Mouse (Mus musculus): ENCODE data around the gene Cdv3. TPM values are rescaled to one million over a fixed set of nuclear protein-coding genes. Genes with fewer than 3 reads are reported as not detected.
"Not testable (repeated sequence)": the region's sequence is repeated elsewhere in the genome, so short reads cannot be mapped to it uniquely, and the experiment has no call there.

Gene Cdv3
- polyA plus RNA-seq, 1 experiment from 2014 or later = 108 TPM

DNA sequence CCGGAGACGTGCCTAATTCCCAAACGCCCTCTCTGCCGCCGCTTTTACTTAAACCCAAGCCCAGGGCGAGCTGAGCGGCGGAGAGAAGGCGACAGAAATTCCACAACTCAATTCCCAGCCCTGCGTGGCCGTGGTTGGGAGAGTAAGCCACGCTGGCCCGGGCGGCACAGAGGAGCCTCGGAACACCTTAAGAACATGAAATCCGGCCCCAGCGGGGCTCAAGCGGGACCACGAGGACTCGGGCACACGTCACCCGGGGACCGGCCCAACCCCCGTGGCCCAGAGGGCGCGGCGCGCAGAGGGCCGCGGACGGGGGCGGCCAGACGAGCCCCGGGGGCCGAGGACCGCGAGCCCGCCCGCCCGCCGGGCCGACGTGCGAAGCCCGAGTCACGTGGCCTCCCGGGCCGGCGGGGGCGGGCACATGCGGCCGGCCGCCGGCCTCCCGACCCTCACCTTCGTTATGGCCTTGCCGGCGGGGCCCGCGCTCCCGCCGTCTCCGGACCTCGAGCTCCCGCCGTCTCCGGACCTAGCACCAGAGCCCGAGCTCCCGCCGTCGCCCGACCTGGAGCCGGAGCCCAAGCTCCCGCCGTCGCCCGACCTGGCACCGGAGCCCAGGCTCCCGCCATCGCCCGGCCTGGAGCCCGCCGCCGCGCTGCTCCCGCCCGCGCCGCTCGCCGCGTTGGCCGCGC is 895 bp downstream of the Cdv3 start:
- 1% methylated on average over 90 of the region's 94 CpGs for WGBS
- peaks cover 16% of the 10 kb centered on the region for H3K4me1 ChIP-seq

GRCm38 (mm10) chr9:103363730-103364417 is 1.8 kb downstream of the Cdv3 start:
- no peak for ATAC-seq (ENCODE audit: borderline replicate concordance, extremely low read depth, low FRiP score, low TSS enrichment)
- Histone ChIP-seq H3K4me3 (peak overlapping the region; percentile 96), H3K9ac (peak overlapping the region; percentile 98), H3K4me2 (peak overlapping the region; percentile 70), H3K27ac (no peak overlapping the region; the same call in 1 of the 2 replicates), H3K27me3 (no peaks in the 10 kb centered on the region), H3K4me1 (peaks cover 16% of the 10 kb centered on the region), H3K9me3 (no peaks in the 10 kb centered on the region), H3K36me3 (peaks cover 25% of the 10 kb centered on the region)
- WGBS = 1% methylated on average over 21 of the region's 21 CpGs

More for the DNA sequence above, 895 bp downstream of the Cdv3 start:
- Histone ChIP-seq H3K27me3 (no peaks in the 10 kb centered on the region), H3K36me3 (peaks cover 16% of the 10 kb centered on the region; the same call in 1 of the 2 replicates), H3K9ac (peak overlapping the region; percentile 98), H3K27ac (peak overlapping the region; percentile 98), H3K9me3 (no peaks in the 10 kb centered on the region), H3K4me2 (peak overlapping the region; percentile 70), H3K4me3 (peak overlapping the region; percentile 96)
- peak; percentile 25; the same call in 1 of the 2 replicates for ATAC-seq (ENCODE audit: borderline replicate concordance, extremely low read depth, low FRiP score, low TSS enrichment)

DNA sequence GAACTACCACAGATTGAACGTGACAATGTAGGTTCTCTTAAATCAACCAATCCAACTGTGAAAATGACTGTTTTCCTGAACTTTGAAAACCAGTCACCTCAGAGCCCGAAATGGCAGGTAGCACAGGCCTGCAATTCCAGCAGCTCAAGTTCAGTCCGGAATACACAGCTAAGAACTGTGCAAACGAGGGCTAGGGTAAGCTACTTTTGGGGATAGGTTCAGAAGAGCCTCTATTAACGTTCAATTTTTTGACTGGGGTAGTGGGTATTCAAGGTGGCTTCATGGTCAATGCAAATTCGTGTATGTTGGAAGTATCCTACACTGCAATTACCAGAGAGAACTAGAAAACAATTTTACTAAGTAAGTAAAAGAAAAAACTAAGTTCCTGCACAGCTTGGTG is 2.6 kb downstream of the Cdv3 start:
- peak overlapping the region; percentile 96 for H3K4me3 ChIP-seq
- H3K27me3 ChIP-seq = no peaks in the 10 kb centered on the region
- H3K27ac ChIP-seq = no peak overlapping the region
- no peak overlapping the region for H3K9ac ChIP-seq
- H3K4me2 ChIP-seq = peak overlapping the region; percentile 70
- ATAC-seq (ENCODE audit: borderline replicate concordance, extremely low read depth, low FRiP score, low TSS enrichment) = no peak
- 48% methylated on average over 6 of the region's 6 CpGs for WGBS
- H3K9me3 ChIP-seq = no peaks in the 10 kb centered on the region
- peaks cover 16% of the 10 kb centered on the region for H3K4me1 ChIP-seq
- H3K36me3 ChIP-seq = peaks cover 33% of the 10 kb centered on the region

DNA sequence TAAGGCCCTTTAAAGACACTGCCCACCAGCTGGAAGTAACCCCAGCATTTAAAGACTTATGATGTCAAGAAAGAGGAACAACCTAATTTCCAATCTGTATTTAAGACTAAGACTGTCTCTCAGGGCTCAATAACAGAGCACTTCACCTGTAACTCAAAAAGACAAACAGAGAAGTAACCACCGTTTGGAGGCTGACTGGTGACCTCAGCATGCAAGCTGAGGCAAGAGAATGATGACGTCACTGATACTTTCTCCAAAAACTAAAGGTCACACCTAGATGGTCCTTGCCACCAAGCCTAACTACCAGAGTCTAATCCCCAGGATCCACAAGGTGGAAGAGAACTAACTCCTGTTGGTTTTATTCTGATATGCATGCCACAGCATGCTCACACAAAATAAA is 5.0 kb downstream of the Cdv3 start:
- H3K4me2 ChIP-seq = no peak overlapping the region
- H3K9ac ChIP-seq = no peak overlapping the region
- H3K36me3 ChIP-seq = peaks cover 52% of the 10 kb centered on the region
- no peaks in the 10 kb centered on the region for H3K9me3 ChIP-seq
- 52% methylated on average over 2 of the region's 2 CpGs for WGBS
- peaks cover 7% of the 10 kb centered on the region for H3K4me1 ChIP-seq
- H3K27ac ChIP-seq = no peak overlapping the region
- no peaks in the 10 kb centered on the region for H3K27me3 ChIP-seq
- ATAC-seq (ENCODE audit: borderline replicate concordance, extremely low read depth, low FRiP score, low TSS enrichment) = no peak
- H3K4me3 ChIP-seq = no peak overlapping the region

- H3K4me1 ChIP-seq = peaks cover 6% of the 10 kb centered on the region
- 89% methylated on average over 4 of the region's 4 CpGs for WGBS
- peaks cover 52% of the 10 kb centered on the region for H3K36me3 ChIP-seq
- no peak for ATAC-seq (ENCODE audit: borderline replicate concordance, extremely low read depth, low FRiP score, low TSS enrichment)
- H3K27me3 ChIP-seq = no peaks in the 10 kb centered on the region
- H3K9me3 ChIP-seq = no peaks in the 10 kb centered on the region
- H3K4me2 ChIP-seq = no peak overlapping the region
- no peak overlapping the region for H3K4me3 ChIP-seq
- no peak overlapping the region for H3K9ac ChIP-seq
- H3K27ac ChIP-seq = no peak overlapping the region
These were observed 7.1 kb downstream of the Cdv3 start for GRCm38 (mm10) chr9:103358545-103358944.

DNA sequence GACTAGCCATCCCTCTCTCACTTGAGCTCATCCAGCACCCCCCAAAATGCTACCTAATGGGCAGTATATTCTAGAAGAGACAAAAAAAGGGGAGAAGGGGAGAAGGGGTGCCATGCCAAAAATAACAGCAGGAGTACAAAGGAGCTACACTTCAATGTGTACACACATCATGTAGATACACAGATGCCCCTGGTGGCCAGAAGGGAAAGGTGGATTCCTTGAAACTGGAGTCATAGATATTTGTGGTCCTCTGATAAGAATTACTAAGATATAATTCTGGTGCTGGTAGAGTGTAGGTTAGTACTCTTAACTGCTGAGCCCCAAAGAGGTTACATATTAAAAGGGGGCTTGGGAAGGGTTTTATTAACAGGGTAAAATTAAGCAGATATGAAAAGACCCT is 7.7 kb downstream of the Cdv3 start:
- ATAC-seq (ENCODE audit: borderline replicate concordance, extremely low read depth, low FRiP score, low TSS enrichment) = no peak
- Histone ChIP-seq H3K4me3 (no peak overlapping the region), H3K4me2 (no peak overlapping the region), H3K9ac (no peak overlapping the region), H3K27ac (no peak overlapping the region), H3K4me1 (no peaks in the 10 kb centered on the region; the same call in 1 of the 2 replicates), H3K27me3 (no peaks in the 10 kb centered on the region), H3K36me3 (peaks cover 50% of the 10 kb centered on the region), H3K9me3 (no peaks in the 10 kb centered on the region)

- not testable (repeated sequence) for H3K27me3 ChIP-seq; H3K4me3 ChIP-seq; H3K9ac ChIP-seq; H3K4me1 ChIP-seq; ATAC-seq (ENCODE audit: borderline replicate concordance, extremely low read depth, low FRiP score, low TSS enrichment); H3K4me2 ChIP-seq; H3K9me3 ChIP-seq; H3K27ac ChIP-seq
- peaks cover 64% of the 10 kb centered on the region for H3K36me3 ChIP-seq
- WGBS = 77% methylated on average over 7 of the region's 7 CpGs
These were observed 12.0 kb downstream of the Cdv3 start for GRCm38 (mm10) chr9:103353500-103354260.

DNA sequence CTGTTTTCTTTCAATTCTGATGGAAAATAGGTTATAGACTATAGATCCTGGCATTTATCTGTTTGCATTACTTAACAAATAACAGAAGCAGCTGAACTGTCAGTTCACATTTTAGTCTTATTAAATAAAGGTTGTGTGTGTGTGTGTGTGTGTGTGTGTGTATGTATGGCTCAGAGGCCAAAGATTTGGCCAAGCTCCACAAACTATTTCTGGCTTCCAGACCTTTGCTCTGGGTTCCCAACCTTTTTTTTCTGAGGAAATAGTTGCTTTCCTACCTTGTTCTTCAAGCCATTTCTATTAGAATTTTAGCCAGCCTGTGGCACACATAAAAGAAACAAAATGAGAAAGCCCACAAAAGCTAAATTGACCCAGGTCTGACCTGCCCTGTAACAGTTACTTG is 16.8 kb downstream of the Cdv3 start:
- Histone ChIP-seq H3K4me1 (no peaks in the 10 kb centered on the region), H3K4me2 (no peak overlapping the region), H3K4me3 (no peak overlapping the region), H3K9ac (no peak overlapping the region), H3K9me3 (no peaks in the 10 kb centered on the region), H3K27ac (no peak overlapping the region), H3K36me3 (peaks cover 76% of the 10 kb centered on the region), H3K27me3 (no peaks in the 10 kb centered on the region)
- no peak for ATAC-seq (ENCODE audit: borderline replicate concordance, extremely low read depth, low FRiP score, low TSS enrichment)

DNA sequence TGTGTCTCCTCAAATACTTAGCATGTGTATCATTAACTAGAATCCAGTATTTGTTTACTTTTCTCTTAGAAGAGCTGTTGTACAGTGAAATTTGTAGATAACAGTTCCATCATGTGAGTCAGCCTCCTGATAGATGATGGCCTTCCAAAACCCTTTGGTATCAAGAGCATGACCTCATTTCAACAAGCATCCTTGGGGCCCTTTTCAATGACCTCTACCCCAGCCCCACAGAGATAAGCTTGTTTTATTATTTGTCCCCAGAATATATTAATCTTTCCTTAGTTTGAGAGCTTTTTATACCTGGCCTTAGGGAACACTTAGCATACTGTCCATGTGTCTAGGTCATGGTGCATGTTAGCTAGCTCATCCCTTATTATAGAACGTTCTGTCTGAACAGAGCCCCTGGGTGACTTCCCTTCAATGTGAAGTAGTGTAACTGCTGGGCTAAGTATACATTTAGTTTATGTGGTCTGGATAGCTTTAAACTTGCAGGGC is 17.6 kb downstream of the Cdv3 start:
- no peaks in the 10 kb centered on the region for H3K27me3 ChIP-seq
- H3K9me3 ChIP-seq = no peaks in the 10 kb centered on the region
- WGBS = 78% methylated on average over 1 of the region's 1 CpGs

DNA sequence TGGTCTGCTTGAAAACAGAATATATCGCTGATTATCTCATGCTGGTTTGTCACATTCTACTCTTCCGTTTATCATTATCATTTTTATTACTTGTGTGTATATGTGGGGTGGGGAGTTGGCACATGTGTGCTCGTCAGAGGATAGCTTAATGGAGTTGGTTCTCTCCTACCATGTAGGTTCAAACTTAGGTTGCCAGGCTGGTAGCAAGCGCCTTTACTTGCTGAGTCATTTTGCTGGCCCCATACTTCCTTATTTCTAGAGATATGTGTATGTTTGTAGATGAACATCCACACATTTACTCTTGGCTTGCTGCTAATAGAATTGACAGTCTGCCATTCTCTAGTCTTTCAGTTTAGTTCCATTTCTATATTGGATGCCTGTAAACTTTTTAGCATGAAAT is 18.6 kb downstream of the Cdv3 start:
- no peak for ATAC-seq (ENCODE audit: borderline replicate concordance, extremely low read depth, low FRiP score, low TSS enrichment)

More for the DNA sequence above, 17.6 kb downstream of the Cdv3 start:
- no peak overlapping the region for H3K4me3 ChIP-seq
- no peak overlapping the region for H3K4me2 ChIP-seq
- peaks cover 81% of the 10 kb centered on the region for H3K36me3 ChIP-seq
- H3K4me1 ChIP-seq = no peaks in the 10 kb centered on the region
- no peak overlapping the region for H3K9ac ChIP-seq
- ATAC-seq (ENCODE audit: borderline replicate concordance, extremely low read depth, low FRiP score, low TSS enrichment) = no peak
- H3K27ac ChIP-seq = no peak overlapping the region

DNA sequence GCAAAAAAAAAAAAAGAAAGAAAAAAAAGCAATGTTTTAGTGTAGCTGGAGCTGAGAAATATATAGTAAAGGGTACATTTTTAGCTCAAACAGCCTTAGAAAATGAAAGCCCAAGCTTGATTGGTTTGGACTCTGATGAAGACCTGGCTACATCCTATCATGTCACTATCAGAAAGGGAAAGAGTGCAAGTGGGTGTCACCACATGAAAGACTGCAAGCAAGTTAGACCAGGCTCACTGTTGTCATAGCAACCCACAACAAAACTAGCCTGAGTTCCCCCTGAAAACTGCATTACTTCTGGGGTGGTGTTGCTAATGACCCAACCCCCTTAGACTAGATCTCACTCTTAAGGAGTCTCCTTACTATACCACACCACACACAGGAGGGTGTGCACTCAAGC is 28.7 kb downstream of the Cdv3 start:
- peaks cover 88% of the 10 kb centered on the region for H3K36me3 ChIP-seq
- no peaks in the 10 kb centered on the region for H3K4me1 ChIP-seq
- ATAC-seq (ENCODE audit: borderline replicate concordance, extremely low read depth, low FRiP score, low TSS enrichment) = no peak
- no peak overlapping the region for H3K4me3 ChIP-seq
- H3K9ac ChIP-seq = no peak overlapping the region
- no peaks in the 10 kb centered on the region for H3K27me3 ChIP-seq
- no peak overlapping the region for H3K27ac ChIP-seq
- no peaks in the 10 kb centered on the region for H3K9me3 ChIP-seq
- H3K4me2 ChIP-seq = no peak overlapping the region

More for the DNA sequence above, 18.6 kb downstream of the Cdv3 start:
- Histone ChIP-seq H3K4me2 (no peak overlapping the region), H3K36me3 (peaks cover 83% of the 10 kb centered on the region), H3K27ac (no peak overlapping the region), H3K27me3 (no peaks in the 10 kb centered on the region), H3K9me3 (no peaks in the 10 kb centered on the region), H3K4me1 (no peaks in the 10 kb centered on the region), H3K9ac (no peak overlapping the region), H3K4me3 (no peak overlapping the region)
- 75% methylated on average over 4 of the region's 4 CpGs for WGBS

DNA sequence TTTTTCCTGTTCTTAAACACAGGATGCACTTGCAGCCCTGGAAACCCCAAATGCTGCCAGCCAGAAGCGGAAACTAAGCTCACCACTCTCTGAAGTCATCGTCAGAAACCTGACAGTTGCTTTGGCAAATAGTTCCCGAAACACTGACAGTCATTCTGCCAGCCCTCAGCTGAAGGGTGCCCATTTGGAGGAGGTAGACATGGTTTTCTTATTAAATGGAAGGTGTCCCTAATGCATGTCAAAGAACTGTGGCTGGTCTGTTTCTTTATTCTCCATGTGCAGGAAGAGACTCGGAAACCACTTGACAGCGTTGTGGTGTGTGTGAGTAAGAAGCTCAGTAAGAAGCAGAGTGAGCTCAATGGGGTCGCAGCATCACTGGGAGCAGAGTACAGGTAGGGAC is 33.0 kb downstream of the Cdv3 start:
- H3K36me3 ChIP-seq = peaks cover 84% of the 10 kb centered on the region
- H3K4me3 ChIP-seq = no peak overlapping the region
- no peaks in the 10 kb centered on the region for H3K4me1 ChIP-seq
- H3K9ac ChIP-seq = no peak overlapping the region
- 74% methylated on average over 6 of the region's 6 CpGs for WGBS
- H3K9me3 ChIP-seq = no peaks in the 10 kb centered on the region
- no peaks in the 10 kb centered on the region for H3K27me3 ChIP-seq
- ATAC-seq (ENCODE audit: borderline replicate concordance, extremely low read depth, low FRiP score, low TSS enrichment) = no peak
- H3K4me2 ChIP-seq = no peak overlapping the region
- no peak overlapping the region for H3K27ac ChIP-seq

Data from lung, embryonic 15.5 days (tissue).